Mouse (Mus musculus) lung, postnatal 4 days (tissue): Measurements from ENCODE around the gene Olfr1208.

ENCODE experiments used
- DNase-seq, 2 experiments: peaks; one replicate each; pipeline ENCODE4 v3.0.0; 2021

The Olfr1208 gene

GRCm38 (mm10) chr2:88902211-88902610 is at the start of gene Olfr1208:
Gene Olfr1208, minus strand, starts transcription at chr2:88902311.
- DNase-seq = no peak

DNA sequence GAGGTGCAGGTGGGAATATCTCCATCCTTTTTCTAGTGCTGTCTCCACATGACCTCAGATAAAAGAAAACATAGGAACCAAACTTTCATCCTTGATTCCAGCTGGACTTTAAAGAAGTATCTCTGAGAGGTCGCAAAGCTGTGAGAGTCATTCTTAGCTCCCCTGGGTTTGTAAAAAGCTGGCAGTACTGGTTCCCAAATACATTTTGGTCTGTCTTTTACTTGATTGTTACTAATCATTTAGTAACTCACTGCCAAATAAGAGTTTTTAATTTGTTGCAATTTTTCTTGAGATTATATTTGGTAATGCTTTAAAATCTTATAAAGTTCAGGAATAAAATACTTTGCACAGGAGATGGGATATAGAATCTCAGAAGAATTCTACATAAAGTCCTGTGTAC is 35.9 kb upstream of the Olfr1208 start, which contains the start of gene Olfr1211:
Gene Olfr1211 (minus strand): TSS at position 101 of the 400 bp plus-strand sequence.
- no peak for DNase-seq

DNA sequence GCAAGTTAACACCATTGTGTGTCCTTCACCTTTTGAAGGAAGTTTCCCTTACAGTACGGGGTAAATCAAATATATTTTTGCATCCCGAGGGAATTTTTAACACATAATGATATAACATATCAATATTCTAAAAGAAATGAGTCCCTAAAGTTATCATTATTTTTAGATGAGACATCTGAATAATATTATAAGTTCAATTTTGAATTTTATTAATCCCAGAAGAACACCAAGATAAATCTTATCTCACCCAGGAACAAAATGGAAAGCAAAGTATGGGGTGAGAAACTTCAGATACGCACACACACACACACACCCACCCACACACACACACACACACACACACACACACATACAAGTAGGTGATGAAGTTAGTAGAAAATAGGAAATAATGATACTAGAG is 12.9 kb upstream of the Olfr1208 start, which contains the start of gene Olfr1209:
Gene Olfr1209 (minus strand): TSS at position 101 of the 400 bp plus-strand sequence.
- DNase-seq = no peak

- DNase-seq = no peak
Observed at GRCm38 (mm10) chr2:88862931-88863330, 39.2 kb downstream of the Olfr1208 start, which contains the start of gene Olfr1206. Gene Olfr1206, plus strand, starts transcription at chr2:88863231.

DNA sequence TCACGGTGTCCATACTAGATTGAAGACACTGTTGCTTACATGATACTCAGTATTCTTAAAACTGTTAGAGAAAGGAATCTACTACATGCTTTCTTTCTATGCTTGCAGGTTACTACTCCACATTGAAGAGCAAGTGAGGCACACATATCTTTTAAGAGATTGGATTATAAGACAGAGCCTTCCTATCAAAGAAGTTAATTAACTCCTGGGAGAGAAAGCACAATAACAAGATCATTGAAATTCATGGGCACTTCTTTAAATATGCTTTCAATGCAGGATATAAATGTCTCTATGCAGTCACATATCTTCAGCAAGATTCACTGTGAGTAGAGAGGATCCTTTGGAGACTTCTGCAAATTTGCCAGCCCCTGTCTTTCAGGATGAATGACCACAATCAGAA is 53.1 kb downstream of the Olfr1208 start, which contains the start of gene Olfr1204:
Gene Olfr1204 (plus strand): TSS at position 301 of the 400 bp plus-strand sequence.
- DNase-seq = no peak
